Mouse (Mus musculus) lung, postnatal 4 days (tissue): ENCODE results near the gene Tent5b.

Experiments used
- DNase-seq, 2 experiments: peaks; one replicate each; pipeline ENCODE4 v3.0.0; 2021

Gene Tent5b

GRCm38 (mm10) chr4:133479458-133480184 is at the start of gene Tent5b:
TSS of gene Tent5b (plus strand) at chr4:133480132.
- DNase-seq: peak; percentile 99

GRCm38 (mm10) chr4:133431508-133431907 is 48.4 kb upstream of the Tent5b start:
- DNase-seq: no peak

GRCm38 (mm10) chr4:133432560-133433171 is 47.3 kb upstream of the Tent5b start:
- DNase-seq: no peak

- no peak for DNase-seq
Observed at GRCm38 (mm10) chr4:133435921-133436320, 44.0 kb upstream of the Tent5b start.

- DNase-seq: no peak
Observed at GRCm38 (mm10) chr4:133439460-133440376, 40.2 kb upstream of the Tent5b start.

- no peak for DNase-seq
Observed at GRCm38 (mm10) chr4:133440377-133440795, 39.5 kb upstream of the Tent5b start.

GRCm38 (mm10) chr4:133442194-133442593 is 37.7 kb upstream of the Tent5b start:
- DNase-seq: no peak

GRCm38 (mm10) chr4:133443085-133443484 is 36.8 kb upstream of the Tent5b start:
- DNase-seq: no peak

- DNase-seq: no peak
Observed at GRCm38 (mm10) chr4:133445727-133446126, 34.2 kb upstream of the Tent5b start.

GRCm38 (mm10) chr4:133447366-133447765 is 32.6 kb upstream of the Tent5b start:
- DNase-seq: no peak

GRCm38 (mm10) chr4:133447967-133448366 is 32.0 kb upstream of the Tent5b start:
- DNase-seq: no peak

GRCm38 (mm10) chr4:133448708-133449388 is 31.1 kb upstream of the Tent5b start:
- no peak for DNase-seq

- peak in 1 of 2 experiments; percentile 58 for DNase-seq
Observed at GRCm38 (mm10) chr4:133449726-133450125, 30.2 kb upstream of the Tent5b start.

GRCm38 (mm10) chr4:133451536-133451935 is 28.4 kb upstream of the Tent5b start:
- DNase-seq: peak; percentile 71 to 86

- peak; percentile 37 to 61 for DNase-seq
Observed at GRCm38 (mm10) chr4:133452433-133452832, 27.5 kb upstream of the Tent5b start.

- DNase-seq: peak in 1 of 2 experiments; percentile 48
Observed at GRCm38 (mm10) chr4:133458044-133458443, 21.9 kb upstream of the Tent5b start.

- no peak for DNase-seq
Observed at GRCm38 (mm10) chr4:133460006-133460405, 19.9 kb upstream of the Tent5b start.

- no peak for DNase-seq
Observed at GRCm38 (mm10) chr4:133460796-133461325, 19.1 kb upstream of the Tent5b start.

- no peak for DNase-seq
Observed at GRCm38 (mm10) chr4:133461362-133461761, 18.6 kb upstream of the Tent5b start.

GRCm38 (mm10) chr4:133463184-133463583 is 16.7 kb upstream of the Tent5b start:
- DNase-seq: no peak

- DNase-seq: peak; percentile 85 to 86
Observed at GRCm38 (mm10) chr4:133468080-133468479, 11.9 kb upstream of the Tent5b start.

GRCm38 (mm10) chr4:133469122-133469521 is 10.8 kb upstream of the Tent5b start:
- no peak for DNase-seq
